Mouse (Mus musculus): ENCODE data around the gene Gpc3. TPM values are rescaled to one million over a fixed set of nuclear protein-coding genes. Genes with fewer than 3 reads are reported as not detected.

Gene Gpc3
- 10 to 100 TPM; 57.9 to 86.1 (median 66.5) TPM for total RNA-seq (2022)

DNA sequence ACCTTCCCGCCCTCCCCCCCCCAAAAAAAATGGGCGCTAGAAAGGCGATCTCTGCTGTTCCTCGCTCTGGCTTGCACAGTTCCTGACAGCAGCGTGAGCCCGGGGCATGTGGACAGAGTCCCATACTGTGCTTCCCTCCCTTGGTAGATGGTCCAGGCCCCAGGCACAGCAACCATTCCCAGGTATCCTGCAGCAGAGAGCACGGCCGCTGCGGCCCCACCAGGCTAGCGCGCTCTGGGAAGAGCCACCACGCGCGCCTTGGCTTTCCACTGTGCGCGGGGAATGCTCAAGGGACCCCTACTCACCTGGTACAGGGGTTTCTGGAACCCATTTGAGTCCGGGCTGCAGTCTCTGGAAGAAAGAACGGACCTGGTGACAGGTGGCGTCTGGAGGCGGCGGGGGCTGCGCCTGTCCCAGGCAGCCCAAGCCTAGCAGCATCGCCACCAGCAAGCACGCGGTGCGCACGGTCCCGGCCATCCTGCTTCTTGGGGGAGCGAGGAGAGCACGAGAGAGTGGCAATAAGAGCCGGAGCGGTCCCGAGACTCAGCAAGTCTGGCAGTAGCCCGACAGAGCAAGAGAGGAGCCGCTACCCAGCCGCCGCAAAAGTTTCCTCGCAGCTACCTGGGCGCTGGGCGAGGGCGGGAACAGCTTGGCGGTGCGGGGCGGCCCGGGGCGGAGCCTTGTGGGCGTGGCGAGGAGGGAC lies at the start of gene Gpc3:
Gene Gpc3 (minus strand): TSS at position 623 of the 703 bp plus-strand sequence.
- peak; percentile 10 for DNase-seq

DNA sequence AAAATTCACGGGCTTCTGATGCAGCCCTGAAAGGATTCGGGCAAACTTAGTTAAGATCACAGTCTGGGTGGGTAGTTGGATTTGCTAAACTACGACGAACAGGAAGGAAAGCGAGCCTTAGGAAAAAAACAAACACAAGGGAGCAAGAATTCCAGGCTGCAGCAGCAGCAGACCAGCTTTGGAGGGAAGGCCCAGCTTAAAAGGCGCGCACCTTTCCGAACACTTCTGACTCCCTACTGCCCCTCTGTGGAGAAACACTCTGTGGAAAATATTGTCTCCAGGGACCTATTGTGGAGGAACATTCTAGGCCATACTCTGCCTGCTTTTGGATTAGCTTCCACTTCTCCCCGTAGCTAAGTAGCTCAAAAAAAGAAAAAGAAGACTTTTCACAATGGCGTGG lies 38.2 kb upstream of the Gpc3 start:
- DNase-seq: no peak

DNA sequence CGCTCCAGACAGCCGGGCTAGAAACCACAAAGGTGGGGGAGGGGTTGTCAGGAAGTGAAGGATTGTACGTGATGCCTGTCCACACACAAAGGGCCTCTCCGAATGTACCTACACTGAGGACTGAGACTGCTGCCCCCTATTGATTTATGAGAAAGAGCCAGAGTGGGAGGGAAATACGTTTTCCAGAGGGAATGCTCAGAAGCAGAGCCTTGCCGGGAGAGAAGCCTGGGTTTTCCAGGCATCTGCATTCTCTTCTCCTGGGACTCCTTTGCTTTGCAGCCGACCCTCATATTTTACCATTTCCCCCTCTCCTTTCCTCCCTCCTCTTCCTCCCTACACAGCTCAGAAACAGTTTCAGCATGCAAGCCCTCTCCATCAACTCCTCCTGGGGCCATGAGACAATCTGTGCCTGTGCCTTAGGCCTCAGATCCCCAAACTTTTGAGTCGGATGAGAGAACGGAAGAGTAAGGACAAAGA lies 37.8 kb upstream of the Gpc3 start:
- DNase-seq: no peak

DNA sequence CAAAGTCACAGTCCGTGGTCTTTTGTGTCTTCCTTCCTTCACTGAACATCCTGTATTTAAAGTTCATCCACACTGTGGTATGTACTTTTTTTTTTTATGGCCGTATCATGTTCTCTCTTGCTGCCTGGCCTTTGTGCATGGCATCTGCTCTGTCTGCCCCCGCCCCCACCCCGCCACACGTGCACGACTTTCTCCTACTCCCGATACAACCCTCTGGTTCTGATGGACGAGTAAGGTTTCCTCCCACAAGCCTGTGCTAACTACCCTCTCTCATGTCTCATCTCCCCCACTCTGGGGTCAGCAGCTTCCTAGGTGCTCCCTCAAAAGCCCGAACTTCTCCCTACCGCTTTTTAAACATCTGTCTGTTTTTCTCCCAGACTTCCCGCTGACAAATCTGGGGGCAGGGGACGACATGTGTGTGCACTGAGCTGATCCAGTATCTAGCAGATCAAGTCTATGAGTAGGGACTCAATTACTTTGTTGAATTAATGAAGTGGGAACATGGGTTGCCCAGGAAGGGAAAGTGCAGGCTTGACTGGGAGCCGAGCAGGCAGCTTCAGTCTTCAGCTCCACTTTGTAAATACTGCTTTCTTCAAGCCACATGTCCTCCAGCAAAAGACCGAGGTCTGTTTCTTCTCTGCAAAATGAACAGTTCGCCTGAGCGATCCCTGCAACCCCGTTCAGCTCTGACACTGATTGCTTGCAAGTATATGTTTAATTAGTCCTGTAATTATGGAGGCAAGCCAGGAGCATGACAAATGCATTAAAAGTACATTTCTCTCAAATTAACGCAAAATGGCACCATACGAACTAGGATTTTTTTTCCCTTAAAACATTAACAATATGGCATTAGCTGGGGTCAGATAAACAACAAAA lies 35.4 kb upstream of the Gpc3 start:
- no peak for DNase-seq

DNA sequence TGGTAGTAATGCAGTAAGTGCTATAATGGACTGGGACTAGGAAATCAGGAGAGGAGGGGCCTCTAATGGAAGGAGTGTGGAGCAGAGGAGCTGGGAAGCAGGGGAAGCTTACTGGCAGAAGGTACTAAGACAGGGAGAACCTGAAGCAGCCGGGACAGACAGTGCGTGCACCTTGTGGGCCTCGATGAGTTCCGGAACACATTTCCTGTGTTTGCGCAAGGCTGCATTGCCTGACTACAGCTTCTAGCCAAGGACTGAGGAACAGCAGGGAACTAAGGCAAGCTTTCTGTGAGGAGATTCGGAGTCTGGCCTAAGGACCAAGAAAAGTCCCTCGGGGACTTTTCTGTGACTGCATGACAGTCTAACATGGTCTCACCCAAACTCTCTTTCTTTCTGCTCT lies 30.6 kb upstream of the Gpc3 start:
- no peak for DNase-seq

DNA sequence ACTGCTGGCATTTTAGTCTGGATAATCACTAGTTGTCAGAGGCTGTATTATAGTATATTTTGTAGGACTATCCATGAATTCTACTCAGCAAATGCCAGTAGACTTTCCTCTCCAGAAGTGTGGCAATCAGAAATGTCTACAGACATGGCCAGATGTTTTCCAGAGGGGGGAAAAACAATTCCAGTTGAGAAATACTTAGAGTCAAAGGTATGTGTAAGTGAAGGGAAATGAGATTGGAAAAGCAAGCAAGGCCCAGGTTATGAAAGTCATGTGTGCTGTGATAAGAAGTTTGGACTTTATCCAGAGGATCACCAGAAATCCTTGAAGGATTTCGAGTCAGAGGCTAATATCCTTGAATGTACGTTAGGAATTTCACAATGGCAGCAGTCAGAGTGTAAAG lies 29.6 kb upstream of the Gpc3 start:
- DNase-seq: no peak

DNA sequence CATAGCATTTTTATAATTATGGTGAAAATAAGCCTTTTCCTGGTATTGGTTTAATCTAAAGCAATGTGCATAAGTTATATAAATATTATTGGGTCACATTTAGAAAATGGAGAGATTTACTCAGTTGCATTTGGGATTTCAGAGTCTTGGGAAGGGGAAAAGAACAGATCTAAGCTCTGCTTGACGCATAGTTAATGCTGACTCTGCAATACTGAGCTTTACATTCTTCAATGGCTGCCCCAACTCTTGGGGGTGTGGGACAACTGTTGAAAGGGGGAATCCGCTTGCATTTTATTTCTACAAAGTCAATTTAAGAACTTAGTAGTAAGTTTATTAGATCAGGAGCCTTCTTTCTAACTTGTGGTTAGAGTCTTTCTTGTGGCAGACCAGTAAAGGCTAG lies 28.4 kb upstream of the Gpc3 start:
- DNase-seq: no peak

DNA sequence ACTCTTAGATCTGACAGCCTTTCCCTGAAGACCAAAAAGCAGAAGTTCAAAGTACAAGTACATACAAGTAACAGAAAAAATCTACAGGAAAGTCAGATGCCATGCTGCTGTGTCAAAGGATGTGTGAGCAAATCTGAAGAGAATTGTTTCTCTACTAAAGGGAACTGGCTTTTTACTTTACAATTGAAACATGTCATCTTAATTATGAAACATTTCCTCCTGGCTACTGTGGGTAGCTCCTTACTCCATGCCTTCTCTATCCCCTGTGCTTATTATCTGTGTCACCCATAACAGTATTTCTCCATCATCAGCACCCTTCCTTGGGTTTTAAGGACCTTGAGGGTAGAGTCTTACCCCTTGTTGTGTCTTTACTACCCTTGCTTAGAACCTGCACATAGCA lies 23.7 kb upstream of the Gpc3 start:
- no peak for DNase-seq

DNA sequence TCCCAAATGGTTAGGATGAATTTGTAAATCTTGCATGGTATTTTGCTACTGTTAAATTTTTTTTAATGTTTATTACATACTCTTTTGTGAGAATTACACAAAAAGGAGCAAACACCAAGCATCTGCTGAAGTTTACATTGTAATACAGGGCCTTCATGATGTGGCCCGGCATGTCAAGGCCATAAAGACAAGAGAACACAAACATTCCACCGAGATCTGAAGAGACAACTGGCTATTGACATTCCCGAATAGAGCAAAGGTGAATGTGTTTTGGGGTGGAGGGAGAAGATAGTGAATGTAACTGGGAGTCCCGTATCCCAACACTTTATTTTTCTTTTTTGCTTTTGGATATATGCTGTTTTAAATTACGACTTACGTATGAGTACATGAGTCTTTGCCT lies 20.2 kb upstream of the Gpc3 start:
- DNase-seq: no peak

DNA sequence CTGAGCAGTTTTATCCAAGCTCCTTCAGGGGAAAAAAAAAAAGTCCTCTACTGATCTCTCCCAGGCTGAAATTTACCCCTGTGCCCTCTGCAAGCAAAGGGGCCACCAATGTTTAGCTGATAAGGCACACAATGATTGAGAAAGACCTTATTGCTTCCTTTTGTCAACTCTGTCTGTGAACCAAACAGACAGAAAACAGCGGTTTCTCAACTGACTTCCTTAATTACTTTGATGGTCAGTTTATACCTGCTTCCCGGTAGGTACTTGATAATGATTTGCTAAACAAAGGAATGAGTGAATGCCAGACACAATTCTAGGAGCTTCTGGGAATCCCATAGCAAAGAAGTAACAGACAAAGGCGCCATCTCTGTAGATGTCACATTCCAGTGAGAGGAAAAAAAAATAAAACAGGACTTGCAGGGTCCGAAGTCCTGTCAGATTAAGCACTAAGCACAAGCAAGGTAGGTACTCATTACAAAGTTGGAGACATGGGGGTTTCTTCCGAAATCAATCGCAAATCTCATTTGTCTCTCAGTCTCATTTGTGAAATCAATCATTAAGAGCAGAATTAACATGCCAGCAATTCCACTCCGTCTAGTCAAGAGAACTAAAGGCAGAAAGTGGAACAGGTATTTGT lies 19.1 kb upstream of the Gpc3 start:
- no peak for DNase-seq

DNA sequence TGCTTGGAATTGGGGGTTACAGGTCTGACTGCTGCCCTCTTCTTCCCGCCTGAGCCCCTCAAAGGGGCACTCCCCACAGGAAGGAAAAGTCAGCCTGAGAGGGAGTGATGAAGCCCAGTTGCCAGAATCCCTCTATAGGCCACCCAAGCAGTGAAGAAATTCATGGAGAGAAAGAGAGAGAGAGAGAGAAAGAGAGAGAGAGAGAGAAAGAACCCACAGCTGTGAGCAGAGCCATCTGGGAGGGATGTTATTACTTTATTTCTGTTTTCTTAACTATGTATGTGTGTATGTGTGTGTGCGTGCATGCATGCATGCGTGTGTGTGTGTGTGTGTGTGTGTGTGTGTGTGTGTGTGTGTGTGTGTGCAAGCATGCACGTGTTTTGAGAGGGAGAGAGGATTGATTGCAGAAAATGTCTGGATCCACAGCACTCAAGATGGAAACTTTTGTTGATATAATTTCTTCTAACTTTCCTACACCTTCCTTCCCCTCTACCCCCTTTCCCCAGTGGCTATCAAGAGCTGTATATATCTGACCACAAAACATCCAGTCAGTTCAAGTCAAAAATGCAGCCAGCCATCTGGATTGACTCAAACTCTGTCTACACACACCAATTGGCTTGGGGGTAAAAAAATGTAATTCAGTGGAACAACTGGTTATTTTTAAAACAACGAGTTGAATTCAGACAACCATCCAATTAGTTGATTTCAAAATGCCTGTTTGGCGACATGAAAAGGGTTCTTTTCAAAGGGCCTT lies 13.4 kb upstream of the Gpc3 start:
- no peak for DNase-seq

DNA sequence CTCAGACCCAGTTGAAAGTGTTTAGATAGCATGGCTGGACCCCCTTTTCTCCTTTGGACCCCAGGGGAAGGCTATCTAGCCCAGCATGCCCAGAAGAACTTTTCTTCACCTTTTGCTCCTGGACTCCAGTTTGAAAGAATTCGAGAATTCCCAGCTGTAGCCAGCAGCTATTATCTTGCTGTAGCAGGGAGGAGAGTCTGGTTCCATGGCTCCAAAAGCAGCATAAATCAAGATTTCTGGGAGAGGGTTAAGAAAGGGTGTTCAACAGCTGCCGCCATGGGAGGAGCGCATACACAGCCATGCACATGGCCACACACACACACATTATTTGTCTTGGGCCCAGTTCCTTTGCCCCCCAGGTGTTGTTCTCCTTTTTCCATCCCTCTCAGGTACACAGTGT lies 4.1 kb upstream of the Gpc3 start:
- DNase-seq: no peak

DNA sequence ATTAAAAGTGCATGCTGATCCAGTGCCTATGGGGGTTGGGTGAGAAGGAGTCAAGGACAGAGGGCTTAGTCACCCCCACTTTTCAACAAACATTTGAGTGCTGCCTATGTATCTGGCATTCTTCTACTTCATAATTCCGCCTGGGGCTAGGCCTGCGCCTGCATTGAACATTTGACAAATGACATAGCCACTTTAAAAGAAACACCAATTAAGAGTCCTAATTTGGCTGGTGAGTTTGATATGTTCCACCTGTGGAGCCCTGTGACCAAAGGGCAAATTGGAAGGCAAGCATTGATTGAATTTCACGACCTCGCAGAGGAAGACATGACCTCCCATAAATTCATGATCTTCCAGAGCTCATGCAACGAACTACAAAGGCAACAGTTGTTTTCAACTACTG lies 2.4 kb upstream of the Gpc3 start:
- DNase-seq: no peak

DNA sequence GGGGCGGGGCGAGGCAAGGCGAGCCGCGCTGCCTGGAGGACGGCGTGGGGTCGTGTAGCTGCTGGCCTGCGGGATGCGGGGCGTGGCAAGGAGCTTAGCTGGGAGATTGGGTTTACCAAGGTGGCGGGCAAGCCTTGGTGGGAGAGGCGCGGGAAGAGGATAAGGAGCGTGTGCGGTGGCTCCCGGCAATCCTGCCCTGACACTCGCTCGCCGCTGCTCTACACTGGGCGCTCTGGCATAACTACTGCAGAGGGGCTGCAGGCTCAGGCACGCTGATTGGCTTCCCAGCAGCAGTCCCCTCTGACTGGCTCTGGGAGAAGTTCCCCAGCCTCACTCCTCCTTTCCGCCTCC lies 256 bp upstream of the Gpc3 start:
- no peak for DNase-seq

DNA sequence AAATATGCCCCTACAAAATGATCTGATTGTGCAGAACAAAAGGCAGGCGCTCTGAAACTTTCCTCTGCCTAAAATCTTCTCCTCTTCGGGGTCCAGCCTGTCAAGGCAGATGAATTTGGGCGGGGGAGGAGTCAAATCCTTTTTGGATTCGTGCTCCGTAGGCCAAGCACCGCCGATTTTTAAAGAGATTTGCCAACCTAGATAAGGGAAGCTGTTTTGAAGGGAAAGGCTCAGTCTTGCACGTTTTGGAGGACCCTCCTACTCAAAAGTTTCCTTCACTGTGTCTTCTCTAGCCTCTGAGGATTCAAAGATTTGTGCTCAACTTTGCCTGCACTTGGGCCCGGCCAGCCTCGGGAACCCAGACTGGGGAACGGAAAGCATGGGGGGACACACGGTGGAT lies 944 bp downstream of the Gpc3 start:
- DNase-seq: no peak

DNA sequence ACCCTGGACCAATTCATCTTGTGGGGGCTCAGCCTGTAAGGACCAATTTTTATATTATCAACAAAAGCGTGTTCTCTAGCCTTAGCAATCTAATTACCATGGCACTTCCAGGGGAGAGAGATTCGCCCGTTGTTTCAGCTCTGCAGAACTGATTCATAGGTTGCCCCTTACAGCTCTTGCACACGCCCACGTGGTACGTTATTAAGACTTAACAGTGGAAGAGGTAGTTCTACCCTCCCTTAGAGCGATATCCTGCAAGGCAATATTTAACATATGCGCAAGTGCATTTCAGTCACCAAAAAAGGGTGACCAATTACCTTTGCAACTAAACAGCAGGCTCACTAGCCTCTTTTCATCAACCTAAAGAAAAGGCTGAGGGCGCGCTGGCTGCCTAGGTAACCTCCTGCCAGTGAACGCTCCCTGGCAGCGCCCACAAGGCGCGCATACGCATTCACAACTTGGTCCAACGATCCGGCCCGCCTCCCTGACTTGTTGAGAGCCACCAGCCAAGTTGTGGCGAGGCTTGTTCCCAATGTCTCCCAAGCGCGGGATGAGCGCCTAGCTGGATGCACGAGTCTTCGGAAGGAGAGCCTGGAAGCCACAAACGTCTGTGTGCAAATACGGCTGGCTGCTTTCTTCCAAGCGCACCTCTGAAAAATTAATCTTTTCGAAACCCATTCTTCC lies 1.6 kb downstream of the Gpc3 start:
- DNase-seq: no peak

DNA sequence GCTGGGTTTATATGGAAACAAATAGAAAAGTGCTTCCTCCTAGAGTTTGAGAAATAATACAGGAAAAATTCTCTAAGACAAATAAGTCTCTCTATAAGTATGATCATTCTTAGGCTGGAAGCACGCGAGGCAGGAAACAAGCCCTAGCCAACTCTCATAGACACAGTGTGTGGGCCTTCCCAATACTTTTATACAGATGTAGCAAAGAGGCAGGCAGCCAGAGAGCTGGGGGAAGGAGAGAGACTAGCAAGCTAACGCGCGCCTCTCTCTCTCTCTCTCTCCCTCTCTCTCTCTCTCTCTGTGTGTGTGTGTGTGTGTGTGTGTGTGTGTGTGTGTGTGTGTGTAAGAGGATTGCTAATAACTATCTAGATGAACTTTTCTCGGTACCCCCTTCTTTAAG lies 2.2 kb downstream of the Gpc3 start:
- no peak for DNase-seq

DNA sequence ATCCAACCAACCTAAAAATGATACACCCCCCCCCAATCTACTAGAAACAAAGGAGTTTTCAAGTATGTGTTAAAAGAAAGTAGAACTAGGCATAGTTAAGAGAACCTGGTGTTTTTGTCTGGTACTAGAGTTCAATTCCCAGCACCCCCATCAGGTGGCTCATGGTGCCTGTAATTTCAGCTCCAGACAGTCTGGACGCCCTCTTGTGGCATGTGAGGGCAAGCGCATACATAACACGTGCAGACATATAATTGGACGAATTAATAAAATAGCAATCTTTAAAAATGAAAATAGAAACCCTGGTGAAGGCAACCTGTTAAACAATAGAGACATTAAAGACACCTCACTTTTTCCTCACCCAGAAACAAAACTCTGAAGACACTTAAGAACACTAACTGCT lies 10.6 kb downstream of the Gpc3 start:
- DNase-seq: no peak

DNA sequence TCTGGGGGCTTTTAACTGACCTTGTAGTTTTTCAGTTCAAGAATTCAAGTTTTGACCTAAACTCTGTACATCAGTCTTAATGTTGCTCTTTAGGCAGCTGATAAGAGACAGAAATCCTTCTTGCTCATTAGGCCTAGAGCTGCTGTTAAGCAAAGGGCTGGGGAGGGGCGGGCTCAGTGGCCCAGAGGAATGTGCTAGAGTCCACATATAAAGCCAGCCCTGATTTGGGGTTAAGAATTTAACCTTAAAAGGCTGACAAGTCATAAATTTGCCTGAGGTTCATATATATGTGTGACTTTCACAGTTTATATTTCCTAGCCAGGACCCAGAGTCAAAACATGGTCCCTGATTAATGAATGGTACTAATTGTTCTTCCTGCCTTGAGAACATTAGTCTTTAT lies 14.5 kb downstream of the Gpc3 start:
- no peak for DNase-seq

DNA sequence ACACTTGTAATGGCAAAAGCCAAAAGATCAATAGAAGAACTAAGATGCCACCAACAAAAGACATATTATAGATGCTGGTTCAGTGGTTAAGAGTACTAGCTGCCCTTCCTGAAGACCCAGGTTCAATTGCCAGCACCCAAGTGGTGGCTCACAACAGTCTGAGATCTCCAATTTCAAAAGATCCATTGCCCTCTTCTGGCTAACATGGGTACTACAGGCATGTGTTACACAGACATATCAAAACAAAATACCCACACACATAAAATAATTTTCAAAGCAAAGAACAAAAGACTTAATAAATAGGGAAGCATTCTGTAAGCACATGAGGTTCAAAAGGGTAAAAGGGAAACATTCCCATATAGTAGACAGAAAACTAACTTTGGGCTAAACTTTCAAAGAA lies 26.1 kb downstream of the Gpc3 start:
- DNase-seq: no peak

DNA sequence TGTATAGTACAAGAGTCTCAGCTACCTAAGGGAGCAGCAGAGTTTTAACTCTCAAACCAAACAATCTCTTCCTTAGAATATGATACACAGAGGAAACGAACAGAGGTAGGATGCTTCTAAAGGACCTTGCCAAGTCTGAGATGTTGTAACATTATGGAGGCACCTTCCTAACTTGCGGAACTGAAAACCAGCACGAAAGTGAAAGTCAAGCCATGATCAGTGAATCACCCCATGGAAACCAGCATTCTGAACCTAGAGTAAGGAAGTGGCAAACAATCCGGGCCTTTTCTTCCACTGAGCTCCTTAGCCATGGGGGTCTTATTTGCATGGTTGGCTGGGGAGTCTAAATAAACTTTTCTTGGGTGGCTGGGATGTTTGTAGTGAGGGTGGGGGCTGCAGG lies 53.8 kb downstream of the Gpc3 start:
- no peak for DNase-seq

DNA sequence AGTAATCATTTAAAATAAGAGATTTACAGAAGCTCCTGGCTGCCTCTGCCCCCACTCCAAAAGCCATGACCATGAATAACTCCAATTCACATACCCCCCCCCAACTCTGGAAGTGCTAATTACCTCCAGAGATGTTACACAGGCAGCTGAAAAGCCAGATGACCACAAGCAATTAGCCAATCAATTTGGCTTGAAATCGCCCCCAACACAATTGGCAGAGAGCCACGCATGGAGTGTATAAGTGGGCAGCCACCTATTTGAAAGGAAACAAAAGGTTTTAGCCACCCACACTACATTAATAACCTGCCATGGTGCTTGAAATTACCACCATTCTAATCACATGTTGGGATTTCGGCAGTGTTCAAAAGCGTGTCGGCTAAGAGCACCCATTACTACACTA lies 55.2 kb downstream of the Gpc3 start:
- no peak for DNase-seq
